Mouse (Mus musculus): ENCODE measurements around the gene Pxn.
"Not testable (repeated sequence)": the region's sequence is repeated elsewhere in the genome, so short reads cannot be mapped to it uniquely, and the experiment has no call there.

The Pxn gene

DNA sequence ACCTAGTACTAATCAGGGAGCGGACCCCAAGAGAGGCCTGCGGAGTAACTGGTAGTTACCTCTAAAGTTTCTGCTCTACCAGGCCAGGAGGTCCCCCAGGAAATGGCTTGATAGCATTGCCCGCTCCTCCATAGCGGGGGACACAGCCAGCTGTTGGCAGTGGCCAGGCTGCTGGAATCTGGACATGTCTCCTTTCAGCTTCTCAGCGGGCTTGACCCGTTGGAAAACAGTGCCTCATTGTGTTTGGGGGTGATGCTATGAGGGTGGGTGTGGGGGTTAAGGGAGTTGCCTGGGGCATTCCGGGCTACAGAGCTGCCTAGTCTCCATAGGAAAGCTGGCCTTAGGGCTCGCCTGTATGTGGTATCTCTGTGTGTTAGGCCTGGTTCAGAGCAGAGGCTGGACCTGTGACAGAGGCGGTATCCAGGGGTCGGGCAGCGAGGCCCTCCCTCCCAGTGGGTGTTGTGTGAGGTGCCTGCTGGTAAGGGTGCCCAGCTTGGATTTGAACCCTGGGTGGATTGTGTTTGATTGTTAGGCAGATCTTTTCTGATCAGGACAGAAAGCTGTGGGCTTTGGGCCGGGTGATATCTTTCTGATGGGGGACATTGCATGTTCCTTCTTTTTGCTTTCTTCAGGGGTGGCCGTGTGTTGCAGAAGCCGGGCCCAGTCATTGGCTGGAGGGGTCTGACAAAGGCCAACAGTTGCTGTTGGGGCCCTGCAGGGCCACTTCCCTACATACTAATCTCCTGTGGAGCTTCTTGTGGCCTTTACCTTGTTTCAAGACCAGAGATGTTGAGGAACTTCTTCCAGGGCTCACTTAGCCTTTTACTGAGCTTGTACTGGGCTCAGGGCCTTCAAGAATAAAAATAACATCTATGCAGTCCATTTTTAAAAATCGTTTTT lies 3.6 kb downstream of the Pxn start:
- peak; percentile 54 for DNase-seq

- DNase-seq, result no peak
Observed at GRCm38 (mm10) chr5:115512375-115512774, 5.9 kb downstream of the Pxn start.

GRCm38 (mm10) chr5:115513246-115513645 lies 6.8 kb downstream of the Pxn start:
- no peak for DNase-seq

DNA sequence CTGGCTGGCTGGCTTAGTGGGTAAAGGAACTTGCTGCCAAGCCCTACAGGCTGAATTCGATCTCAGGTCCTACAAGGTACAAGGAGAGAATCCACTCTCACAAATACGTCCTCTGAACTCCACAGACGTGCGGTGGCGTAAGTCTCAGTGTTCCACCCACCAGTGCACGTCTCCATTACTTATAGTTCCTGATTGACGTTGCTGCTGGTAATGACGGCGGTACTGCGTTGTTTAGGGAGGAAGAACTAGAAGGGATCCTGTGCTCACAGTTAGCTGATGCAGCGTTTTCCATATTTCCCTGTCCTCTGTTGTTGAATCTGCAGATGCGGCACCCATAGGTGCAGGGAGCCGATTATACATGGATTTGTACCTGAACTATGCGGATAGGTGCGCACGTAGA lies 7.2 kb downstream of the Pxn start:
- no peak for DNase-seq

DNA sequence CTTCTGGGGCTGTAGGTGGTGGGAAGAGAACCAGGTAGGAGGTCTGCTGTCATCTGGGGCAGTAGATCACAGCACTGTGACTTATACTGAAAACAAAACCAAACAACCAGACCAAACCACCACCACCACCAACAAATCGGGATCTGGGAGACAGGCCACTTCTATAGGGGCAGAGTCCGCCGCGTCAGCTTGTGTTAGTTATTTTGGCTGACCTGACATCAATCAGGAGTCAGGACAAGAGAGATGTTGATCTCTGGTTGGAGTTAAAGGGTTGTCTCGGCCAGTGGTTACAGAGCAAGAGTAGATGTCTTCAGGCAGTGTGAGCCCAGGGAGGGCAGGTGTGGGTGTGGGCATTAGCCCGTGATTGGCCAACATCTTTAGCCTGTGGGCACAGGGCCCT lies 7.9 kb downstream of the Pxn start:
- DNase-seq, result no peak

DNA sequence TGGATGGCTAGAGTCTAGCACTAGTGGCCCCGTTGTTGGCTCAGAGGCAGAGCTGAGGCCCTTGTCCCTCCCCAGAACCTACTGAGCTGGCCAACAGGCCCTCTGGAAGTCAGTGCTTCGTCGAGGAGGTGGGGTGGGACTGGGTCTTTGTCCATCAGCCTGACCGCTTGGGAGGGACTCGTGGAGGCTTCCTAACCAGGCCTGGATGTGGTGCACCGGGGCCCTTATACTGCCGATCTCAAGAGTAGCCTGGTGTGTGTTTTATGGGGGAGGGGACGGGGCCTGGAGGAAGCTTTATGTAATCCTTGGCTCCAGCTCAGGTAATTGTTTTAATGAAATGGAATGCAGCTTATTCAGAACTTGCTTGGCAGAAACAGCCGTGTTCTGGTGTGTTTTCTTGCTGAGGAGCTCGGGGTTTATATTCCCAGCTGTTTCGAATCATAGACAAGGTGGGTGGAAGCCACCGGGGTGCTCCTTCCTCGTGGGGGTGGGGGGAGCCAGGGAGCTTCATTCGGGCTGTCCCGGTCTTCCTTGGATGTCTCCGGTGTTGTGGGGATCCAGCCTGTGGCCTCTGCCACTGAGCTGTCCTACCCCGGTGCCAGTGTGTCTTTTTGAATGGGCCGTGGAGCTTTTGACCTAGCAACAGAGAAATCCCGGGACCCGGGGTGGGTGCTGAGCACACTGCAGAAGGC lies 8.6 kb downstream of the Pxn start:
- peak; percentile 88 for DNase-seq

- peak; percentile 80 for DNase-seq
Observed at GRCm38 (mm10) chr5:115516081-115516907, 9.8 kb downstream of the Pxn start.

- no peak for DNase-seq
Observed at GRCm38 (mm10) chr5:115516908-115517307, 10.4 kb downstream of the Pxn start.

DNA sequence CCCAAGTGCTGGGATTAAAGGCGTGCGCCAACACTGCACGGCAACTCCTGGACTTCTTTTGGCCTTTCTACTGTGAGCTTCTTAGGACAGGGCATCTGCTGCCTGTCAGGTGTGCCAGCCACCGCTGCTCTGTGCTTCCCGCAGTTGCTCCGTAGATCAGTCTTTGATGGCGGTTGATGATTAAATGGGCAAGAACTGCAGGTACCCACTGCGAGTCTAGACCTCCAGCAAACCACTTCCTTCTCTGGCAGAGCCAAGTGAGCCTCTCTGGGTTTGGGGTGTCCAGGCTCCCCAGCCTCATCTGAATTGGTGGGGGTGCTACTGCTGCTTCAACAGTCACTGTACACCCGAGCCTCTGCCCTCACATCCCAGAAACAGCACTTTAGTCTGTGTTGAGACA lies 11.0 kb downstream of the Pxn start:
- no peak for DNase-seq

DNA sequence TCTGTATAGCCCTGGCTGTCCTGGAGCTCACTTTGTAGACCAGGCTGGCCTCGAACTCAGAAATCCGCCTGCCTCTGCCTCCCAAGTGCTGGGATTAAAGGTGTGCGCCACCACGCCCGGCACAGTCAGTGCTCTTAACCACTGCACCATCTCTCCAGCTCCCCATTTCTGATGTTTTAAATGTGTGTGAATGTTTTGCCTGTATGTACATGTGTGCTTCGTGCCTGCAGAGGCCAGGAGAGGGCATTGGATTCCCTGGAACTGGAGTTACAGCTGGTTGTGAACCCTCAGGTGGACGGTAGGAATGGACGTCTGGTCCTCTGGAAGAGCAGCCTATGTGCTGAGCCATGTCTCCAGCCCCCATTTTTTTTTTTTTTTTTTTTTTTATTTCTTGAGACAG lies 11.7 kb downstream of the Pxn start:
- DNase-seq, result not testable (repeated sequence)

- peak; percentile 56 for DNase-seq
Observed at GRCm38 (mm10) chr5:115520325-115520869, 13.9 kb downstream of the Pxn start.

DNA sequence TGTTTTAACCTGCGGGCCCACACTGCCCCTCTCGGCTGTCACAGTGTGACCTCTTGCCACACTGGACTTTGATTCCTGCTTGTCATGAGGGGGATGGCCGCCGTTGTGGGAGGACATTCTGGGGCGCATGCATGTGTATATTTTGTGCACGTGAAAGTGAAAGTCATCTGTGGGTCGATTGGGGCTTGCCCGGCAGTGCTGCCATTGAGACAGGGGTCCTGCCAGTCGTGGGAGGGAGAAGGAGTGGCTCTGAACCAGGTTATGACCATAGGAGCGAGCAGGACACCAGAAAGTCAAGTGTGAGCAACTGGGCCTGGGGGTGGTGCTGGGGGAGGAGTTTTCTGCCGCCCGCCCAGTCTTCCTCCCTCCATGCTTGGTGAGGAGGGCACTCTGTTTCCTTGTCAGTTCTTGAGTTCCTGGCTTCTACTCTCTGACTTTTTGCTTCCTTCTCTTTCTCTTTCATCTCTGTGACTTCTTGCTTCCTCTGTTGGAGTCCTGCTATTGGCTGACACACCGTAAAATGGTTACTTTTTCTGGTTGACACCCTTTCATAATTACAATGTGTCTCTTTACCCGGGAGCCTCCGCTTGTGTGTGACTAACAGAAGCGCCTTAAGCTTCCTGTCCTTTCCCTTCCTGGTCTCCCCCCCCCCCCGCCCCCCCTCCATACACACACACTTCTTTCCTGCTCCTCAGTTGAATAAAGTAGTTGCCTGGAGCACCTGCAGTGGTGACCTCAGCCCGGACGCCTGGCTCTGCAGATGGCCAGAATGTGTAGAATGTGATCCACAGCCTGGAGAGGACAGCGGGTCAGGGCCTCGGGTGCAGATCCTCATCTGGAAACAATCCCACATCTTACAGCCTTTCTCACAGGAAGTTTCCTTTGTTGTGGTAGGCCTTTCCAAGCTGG lies 15.3 kb downstream of the Pxn start:
- DNase-seq, result peak; percentile 83

DNA sequence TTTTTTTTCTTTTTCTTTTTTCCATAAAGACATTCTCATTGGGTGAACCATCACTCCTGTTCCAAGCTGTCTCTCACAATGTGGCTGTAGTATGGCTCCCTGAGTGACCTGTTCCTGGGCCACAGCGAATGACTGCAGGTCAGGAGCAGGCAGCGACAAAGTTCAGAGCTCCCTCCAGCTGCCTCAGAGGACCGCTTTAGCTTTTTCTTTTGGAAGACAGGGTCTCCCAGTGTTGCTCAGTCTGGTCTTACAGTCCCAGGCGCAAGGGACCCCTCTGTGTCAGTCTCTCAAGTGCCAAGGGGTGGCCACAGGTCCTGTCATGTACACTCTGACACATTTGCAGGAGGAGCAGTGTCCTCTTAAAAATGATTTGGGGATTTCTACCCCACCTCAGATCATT lies 16.1 kb downstream of the Pxn start:
- DNase-seq, result no peak

GRCm38 (mm10) chr5:115522981-115523499 lies 16.6 kb downstream of the Pxn start:
- no peak for DNase-seq

GRCm38 (mm10) chr5:115523971-115524370 lies 17.5 kb downstream of the Pxn start:
- DNase-seq, result peak; percentile 73

GRCm38 (mm10) chr5:115524471-115524870 lies 18.0 kb downstream of the Pxn start:
- DNase-seq, result no peak

DNA sequence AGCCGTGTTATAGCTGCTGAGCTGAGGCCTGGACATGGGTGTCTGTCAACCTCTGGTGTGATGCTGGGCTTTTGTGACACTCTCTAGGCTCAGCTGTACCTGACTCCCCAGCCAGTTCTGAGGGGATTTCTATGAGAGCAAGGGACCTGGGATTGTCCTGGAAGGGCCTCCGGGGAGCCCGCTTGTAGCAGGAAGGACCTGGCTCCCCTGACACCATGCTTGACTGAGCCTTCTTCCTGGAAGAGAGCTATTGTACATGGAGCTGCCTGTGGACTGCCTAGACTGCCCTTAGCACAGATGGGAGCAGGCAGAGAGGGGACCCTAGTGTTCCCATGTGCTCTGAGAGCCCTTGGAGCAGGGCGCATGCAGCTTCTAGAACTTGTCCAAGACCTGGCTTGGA lies 18.9 kb downstream of the Pxn start:
- DNase-seq, result no peak

DNA sequence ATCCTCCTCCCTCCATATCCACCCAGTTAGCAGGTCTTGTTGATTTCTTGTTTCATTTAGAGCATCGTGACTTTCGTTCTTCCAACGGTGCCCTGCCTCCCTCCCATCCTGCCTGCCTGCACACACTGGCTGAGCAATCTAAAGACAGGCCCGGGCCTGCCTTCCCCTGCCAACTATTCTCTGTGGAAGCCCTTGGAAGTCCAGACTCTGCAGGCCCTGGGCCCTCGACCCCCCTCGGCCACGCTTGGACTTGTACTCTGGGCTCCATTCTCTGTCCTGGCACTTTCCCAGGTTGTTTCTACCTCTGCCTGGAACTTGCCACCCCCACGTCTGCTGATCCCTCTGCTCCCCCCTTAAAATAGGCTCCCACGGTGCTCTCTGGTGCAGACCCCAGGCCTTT lies 19.5 kb downstream of the Pxn start:
- peak; percentile 46 for DNase-seq

GRCm38 (mm10) chr5:115526456-115527202 lies 20.2 kb downstream of the Pxn start:
- DNase-seq, result no peak

- no peak for DNase-seq
Observed at GRCm38 (mm10) chr5:115528128-115528527, 21.7 kb downstream of the Pxn start.

DNA sequence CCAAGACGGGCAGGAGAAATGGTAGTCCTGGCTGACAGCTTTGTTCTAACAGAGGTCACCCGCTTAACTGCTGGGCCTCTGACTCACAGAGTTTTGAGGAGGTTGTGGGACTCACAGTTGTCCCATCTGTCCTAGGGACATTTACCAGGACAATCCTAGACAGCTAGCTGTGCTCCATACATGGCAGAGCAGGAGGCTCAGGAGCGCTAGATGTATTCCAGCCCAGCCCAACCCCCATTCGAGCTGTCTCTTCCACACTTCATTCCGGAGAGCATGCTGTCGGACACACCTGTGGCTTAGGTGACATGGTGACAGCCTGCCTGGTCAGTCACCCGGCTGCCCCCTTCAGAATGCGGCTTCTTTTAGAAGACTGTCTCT lies 22.9 kb downstream of the Pxn start:
- no peak for DNase-seq

Measured in lung, postnatal 10 days (tissue).